Mouse (Mus musculus) small intestine, adult 2 months (tissue): ENCODE results near the gene P2rx2. TPM values are rescaled to one million over a fixed set of nuclear protein-coding genes. Genes with fewer than 3 reads are reported as not detected.
A peak's percentile ranks its signal among the peaks of the same experiment; 100 is the strongest.

Experiments used
- H3K27ac ChIP-seq: fragments of 200-500 bp; 2 replicates; pipeline ENCODE4 v1.5.1; 2012; ENCODE audit warnings: low read depth, low read length, control low read depth, inconsistent platforms; ENCODE audit not compliant: insufficient read depth
- H3K27me3 ChIP-seq: fragments of 200-500 bp; 2 replicates; pipeline ENCODE4 v1.6.1; 2012; ENCODE audit warnings: mild to moderate bottlenecking, moderate library complexity, low read length, inconsistent platforms; ENCODE audit not compliant: control insufficient read depth, insufficient read depth
- H3K36me3 ChIP-seq: fragments of 200-500 bp; 2 replicates; pipeline ENCODE4 v1.6.1; 2012; ENCODE audit warnings: mild to moderate bottlenecking, low read length, control low read depth, inconsistent platforms; ENCODE audit not compliant: control insufficient read depth, insufficient read depth
- H3K4me1 ChIP-seq: fragments of 200-500 bp; 2 replicates; pipeline ENCODE4 v1.6.1; 2012; ENCODE audit warnings: low read length, inconsistent platforms, mixed read lengths; ENCODE audit not compliant: control insufficient read depth, insufficient read depth, insufficient read length
- H3K4me3 ChIP-seq: fragments of 200-500 bp; 2 replicates; pipeline ENCODE4 v1.5.1; 2012; ENCODE audit warnings: low read depth, mild to moderate bottlenecking, control low read depth, inconsistent platforms, low read length, moderate library complexity
- CTCF ChIP-seq: fragments of 200-500 bp; IDR thresholded peaks from 2 replicates; pipeline ENCODE4 v1.5.1; 2012; ENCODE audit warnings: low read depth, mild to moderate bottlenecking, control low read depth, inconsistent platforms, low read length, moderate library complexity, mixed read lengths; ENCODE audit not compliant: insufficient replicate concordance, insufficient read length; ENCODE audit errors: extremely low read depth
- POLR2A ChIP-seq: fragments of 200-500 bp; IDR thresholded peaks from 2 replicates; pipeline ENCODE4 v1.6.1; 2012; ENCODE audit warnings: low read depth, mild to moderate bottlenecking, control low read depth, inconsistent platforms, low read length, moderate library complexity
- WGBS: fragments of 180-500 bp; shearing (Covaris S2); methylation state at CpG from one replicate; pipeline ENCODE4 v1.1.7; 2018; 5-methylcytosine and 5-hydroxymethylcytosine counted together
- polyA plus RNA-seq: library from polyadenylated mRNA; depleted of rRNA; stranded (reverse); fragments of >200 nt; gene quantifications from 2 replicates; pipeline ENCODE4 v1.2.3, GENCODE M21; 2012; rRNA removed

The P2rx2 gene
- polyA plus RNA-seq = 1.2 and 2.3 TPM in 2 replicates

DNA sequence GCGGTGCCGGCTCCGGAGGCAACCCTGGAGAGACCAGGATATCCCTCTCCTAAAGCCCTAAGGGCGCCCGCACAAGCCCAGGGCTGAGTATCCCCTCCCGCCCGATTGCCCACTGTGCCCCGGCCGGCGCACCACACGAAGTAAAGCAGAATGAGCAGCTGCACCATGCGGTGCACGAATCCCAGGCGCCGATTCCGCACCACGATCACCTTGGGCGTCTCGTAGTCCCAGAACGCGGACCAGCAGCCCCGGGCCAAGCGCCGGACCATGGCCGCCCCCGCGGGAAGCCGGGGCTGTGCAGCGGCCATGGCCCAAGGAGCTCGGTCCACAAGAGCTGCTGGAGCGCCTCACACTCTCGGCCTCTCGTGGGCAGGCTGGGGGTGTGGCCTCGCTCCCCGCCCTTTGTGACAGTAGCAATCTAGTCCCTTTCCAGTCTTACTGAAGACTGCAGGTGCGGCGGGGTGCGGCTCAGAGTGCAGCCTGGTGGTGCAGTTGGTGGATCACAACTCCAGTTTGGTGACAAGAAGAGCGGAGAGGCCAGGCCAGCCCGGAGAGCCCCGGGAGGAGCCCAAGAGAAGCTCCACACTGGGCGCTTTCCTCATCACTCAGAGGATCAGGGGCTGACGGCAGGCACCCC lies at the start of gene P2rx2:
Gene P2rx2 (minus strand): TSS at position 565 of the 637 bp plus-strand sequence.
- WGBS = under 1% methylated on average over 43 of the region's 43 CpGs
- Histone ChIP-seq H3K36me3 (no peaks in the 10 kb centered on the region), H3K4me1 (peaks cover 7% of the 10 kb centered on the region; the same call in 1 of the 2 replicates), H3K27me3 (peaks cover 11% of the 10 kb centered on the region), H3K4me3 (peak within 1 kb of the TSS; percentile 60), H3K27ac (no peak within 1 kb of the TSS)
- no peak for TF ChIP-seq CTCF
- TF ChIP-seq POLR2A = no peak

DNA sequence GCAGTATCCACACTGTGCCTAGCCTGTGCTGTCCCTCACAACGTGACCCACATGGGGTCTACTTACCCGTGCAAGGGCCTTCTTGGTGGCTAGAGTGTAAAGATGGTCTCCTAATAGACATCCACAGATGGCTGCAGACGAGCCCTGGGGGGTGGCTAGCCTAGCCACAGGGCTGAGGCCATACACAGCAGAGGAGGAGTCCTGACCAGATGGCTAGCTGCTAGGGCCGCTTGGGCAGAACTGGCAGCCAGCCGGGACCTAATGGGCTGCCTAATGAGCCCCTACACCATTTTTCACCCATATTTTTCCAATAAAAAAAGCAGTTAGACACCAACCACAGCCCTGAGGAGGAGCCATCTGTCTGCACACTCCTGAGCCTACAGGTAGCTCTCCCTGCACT lies 49.7 kb upstream of the P2rx2 start:
- H3K4me1 ChIP-seq = no peaks in the 10 kb centered on the region
- H3K27me3 ChIP-seq = no peaks in the 10 kb centered on the region
- peaks cover 8% of the 10 kb centered on the region; the same call in 1 of the 2 replicates for H3K36me3 ChIP-seq
- 89% methylated on average over 5 of the region's 5 CpGs for WGBS
- TF ChIP-seq CTCF (no peak), POLR2A (no peak)
- no peak overlapping the region for H3K4me3 ChIP-seq
- no peak overlapping the region for H3K27ac ChIP-seq

DNA sequence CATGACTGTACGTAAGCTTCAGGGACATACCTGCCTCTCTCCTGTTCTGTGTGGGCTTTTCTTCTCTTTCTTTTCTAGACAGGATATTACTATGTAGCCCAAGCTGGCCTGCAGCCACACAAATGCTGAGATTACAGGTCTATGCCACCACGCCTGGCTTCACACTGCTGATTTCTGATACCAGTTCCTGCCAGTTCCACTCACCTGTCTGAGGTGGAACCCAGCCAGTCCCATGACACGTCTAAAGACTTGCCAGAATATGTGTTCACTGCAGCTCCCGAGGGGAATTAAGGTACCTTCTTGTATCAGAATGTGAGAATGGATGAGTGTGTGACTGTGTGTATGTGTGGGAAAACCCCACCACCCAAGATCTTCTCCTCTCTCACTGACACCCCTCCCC lies 47.6 kb upstream of the P2rx2 start:
- Histone ChIP-seq H3K27me3 (no peaks in the 10 kb centered on the region), H3K36me3 (peaks cover 8% of the 10 kb centered on the region; the same call in 1 of the 2 replicates), H3K27ac (no peak overlapping the region), H3K4me1 (peaks cover 6% of the 10 kb centered on the region; the same call in 1 of the 2 replicates), H3K4me3 (no peak overlapping the region)
- WGBS = 62% methylated on average over 4 of the region's 4 CpGs
- TF ChIP-seq POLR2A (no peak), CTCF (no peak)

DNA sequence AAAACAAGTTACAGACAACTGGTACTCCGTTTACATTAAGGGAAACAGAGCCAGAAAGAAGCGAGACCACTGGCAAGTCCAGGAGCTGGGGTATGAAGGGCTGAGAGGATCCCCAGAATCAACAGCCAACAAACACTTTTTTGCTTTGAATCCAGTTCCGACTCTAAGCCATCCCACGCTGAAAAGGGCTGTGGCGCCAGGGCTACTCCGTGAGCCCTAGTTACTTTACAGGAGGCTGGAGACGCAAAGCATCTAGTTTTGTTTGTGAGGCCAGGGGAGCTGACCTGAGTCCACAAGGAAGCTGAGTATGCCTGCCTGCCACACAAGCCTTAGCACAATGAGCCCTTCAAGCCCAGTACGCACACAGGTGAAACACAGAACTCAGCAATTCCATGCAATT lies 44.3 kb upstream of the P2rx2 start:
- Histone ChIP-seq H3K4me3 (peak overlapping the region; percentile 86), H3K36me3 (no peaks in the 10 kb centered on the region)
- 40% methylated on average over 8 of the region's 8 CpGs for WGBS

DNA sequence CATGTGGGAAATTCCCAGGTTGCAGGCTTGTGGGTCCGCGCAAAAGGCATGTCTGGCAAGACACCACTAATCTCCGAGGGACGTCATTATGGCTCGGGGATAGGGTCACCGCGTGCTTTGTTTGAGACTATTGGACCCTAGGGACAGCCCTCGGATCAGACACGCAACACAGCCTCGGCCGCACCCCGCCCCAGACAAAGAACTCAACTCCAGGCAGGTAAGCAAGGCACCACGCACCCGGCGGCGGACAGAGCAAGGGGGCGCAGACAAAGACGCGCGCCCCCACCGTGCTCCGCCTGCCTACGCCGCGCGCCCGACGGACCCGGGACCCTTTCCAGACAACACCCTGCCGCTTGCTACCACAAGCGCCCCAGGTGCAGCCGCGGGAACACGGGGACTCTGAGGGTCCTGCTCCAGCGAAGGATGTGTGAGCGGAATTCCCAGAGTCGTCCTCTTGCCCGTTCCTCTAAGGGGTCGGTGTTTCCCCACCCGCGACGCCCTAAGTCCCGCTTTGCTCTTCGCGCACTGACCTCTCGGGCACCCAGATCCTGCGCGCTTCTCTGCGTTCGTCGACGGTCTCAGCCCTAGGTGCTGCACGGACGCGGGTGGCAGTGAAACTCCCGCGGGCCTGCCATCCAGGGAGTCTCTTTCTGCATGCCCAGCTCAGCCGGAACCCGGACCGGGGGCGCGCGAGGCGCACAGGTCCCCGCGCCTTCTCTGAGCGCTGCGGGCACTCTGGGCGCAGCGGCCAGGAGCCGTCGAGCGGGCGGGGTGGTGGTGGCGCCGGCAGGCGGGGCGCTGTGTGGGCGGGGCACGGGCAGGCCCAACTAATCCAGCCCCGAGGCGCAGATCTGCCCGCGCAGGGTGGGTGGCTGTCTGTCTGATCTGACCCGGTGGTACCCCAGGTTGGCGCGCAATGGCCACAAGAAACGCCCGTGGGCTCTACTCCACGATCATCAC lies 43.6 kb upstream of the P2rx2 start:
- TF ChIP-seq POLR2A (no peak), CTCF (no peak)
- WGBS = 3% methylated on average over 90 of the region's 90 CpGs
- Histone ChIP-seq H3K27me3 (no peaks in the 10 kb centered on the region), H3K36me3 (no peaks in the 10 kb centered on the region), H3K27ac (no peak overlapping the region), H3K4me3 (peak overlapping the region; percentile 86), H3K4me1 (peaks cover 6% of the 10 kb centered on the region; the same call in 1 of the 2 replicates)

More for the DNA sequence above, 44.3 kb upstream of the P2rx2 start:
- Histone ChIP-seq H3K27ac (no peak overlapping the region), H3K27me3 (no peaks in the 10 kb centered on the region), H3K4me1 (peaks cover 6% of the 10 kb centered on the region; the same call in 1 of the 2 replicates)
- TF ChIP-seq POLR2A (no peak), CTCF (no peak)

DNA sequence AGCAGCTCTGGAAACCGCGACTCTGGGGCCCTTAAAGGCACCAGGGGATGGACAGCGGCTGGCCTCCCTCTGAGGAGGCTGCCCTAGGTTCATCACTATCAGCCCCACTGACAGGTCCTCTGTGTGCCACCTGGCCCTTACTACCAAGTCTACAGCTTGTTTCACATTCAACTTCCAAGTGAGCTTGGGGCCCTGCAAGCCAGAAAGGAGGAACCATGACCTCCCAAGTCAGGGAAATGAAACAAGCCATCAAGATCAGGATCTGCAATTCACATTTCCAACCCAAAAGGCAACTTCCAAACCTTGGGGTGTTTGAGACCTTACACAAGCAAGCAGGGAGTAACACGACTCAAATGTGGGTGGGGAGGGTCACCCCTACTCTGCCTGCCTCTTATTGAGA lies 42.3 kb upstream of the P2rx2 start:
- WGBS = 89% methylated on average over 4 of the region's 4 CpGs
- H3K36me3 ChIP-seq = no peaks in the 10 kb centered on the region

DNA sequence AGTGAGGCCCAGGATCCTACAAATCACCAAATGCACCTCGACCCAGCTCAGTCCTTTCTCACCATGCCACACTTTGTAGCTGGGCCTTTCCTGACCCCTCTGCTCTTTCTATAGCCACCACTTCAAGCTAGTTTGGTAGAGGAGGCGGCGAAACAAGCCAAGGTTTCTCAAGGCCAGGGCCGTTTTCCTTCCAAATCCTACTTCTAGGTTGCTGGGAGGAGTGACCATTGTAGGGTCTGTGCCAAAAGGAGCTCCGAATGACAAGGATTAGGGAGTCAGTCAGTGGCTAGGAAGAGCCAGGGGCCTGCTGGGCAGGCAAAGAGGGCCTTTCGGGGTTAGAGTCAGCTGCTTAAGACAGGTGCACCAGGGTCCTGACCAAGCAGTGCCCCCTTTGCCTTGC lies 41.5 kb upstream of the P2rx2 start:
- H3K27me3 ChIP-seq = no peaks in the 10 kb centered on the region
- H3K4me1 ChIP-seq = peaks cover 6% of the 10 kb centered on the region; the same call in 1 of the 2 replicates
- H3K4me3 ChIP-seq = no peak overlapping the region
- 85% methylated on average over 6 of the region's 6 CpGs for WGBS
- H3K36me3 ChIP-seq = no peaks in the 10 kb centered on the region
- TF ChIP-seq POLR2A (no peak), CTCF (no peak)
- H3K27ac ChIP-seq = no peak overlapping the region

More for the DNA sequence above, 42.3 kb upstream of the P2rx2 start:
- H3K27me3 ChIP-seq = no peaks in the 10 kb centered on the region
- TF ChIP-seq POLR2A (no peak), CTCF (no peak)
- H3K27ac ChIP-seq = no peak overlapping the region
- H3K4me1 ChIP-seq = peaks cover 6% of the 10 kb centered on the region; the same call in 1 of the 2 replicates
- no peak overlapping the region for H3K4me3 ChIP-seq
